Mouse (Mus musculus) embryonic fibroblast, embryonic 13.5 days (primary cell): ENCODE measurements at regions not wholly inside any gene's neighbourhood (a gene's known extent, or its start where the extent isn't known, plus 50 kb on each side); places are given as distances from the start of the nearest gene placed in this dataset.

Source experiments
- CTCF ChIP-seq: IDR thresholded peaks from 2 replicates; pipeline ENCODE4 v1.5.1; 2011; ENCODE audit warnings: mild to moderate bottlenecking, control low read depth, low read length, moderate library complexity, borderline replicate concordance; ENCODE audit not compliant: insufficient read depth
- POLR2A ChIP-seq: IDR thresholded peaks from 2 replicates; pipeline ENCODE4 v1.6.1; 2011; ENCODE audit warnings: low read depth, mild to moderate bottlenecking, control low read depth, low read length, moderate library complexity

GRCm38 (mm10) chr3:14390656-14391055 lies 89.8 kb upstream of the Slc7a12 start:
- TF ChIP-seq CTCF (no peak), POLR2A (no peak)
